Mouse (Mus musculus) cerebellum, adult (tissue): ENCODE results near the gene Eif4g3.
"Not testable (repeated sequence)": the region's sequence is repeated elsewhere in the genome, so short reads cannot be mapped to it uniquely, and the experiment has no call there.

Source experiments
- ATAC-seq: cut with Nextera tagmentation; 2 replicates; pipeline ENCODE4 v1.9.2; 2017; ENCODE audit warnings: mild to moderate bottlenecking, moderate library complexity, mixed read lengths; ENCODE audit not compliant: insufficient number of reproducible peaks, low FRiP score, low TSS enrichment

Gene Eif4g3

DNA sequence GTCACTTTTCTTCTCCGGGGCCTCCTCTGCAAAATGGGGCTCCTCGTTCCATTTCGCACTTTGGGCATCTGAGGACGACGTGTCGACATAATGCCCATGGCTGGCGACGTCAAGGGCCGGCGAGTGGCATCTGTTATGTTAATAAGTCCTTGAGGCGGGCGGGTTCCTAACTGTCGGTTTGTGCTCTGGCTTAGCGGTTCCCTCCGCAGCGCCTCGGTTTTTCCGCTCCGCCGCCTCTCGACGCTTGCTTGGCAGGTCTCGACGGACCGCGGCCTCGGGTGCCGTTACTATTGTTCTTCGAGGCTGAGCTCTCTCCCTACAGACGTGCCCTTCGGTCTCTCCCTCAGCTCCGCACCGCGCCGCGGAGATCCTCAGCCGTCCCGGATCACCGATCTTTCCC is at the start of gene Eif4g3:
Gene Eif4g3, plus strand, starts transcription at position 133 of the 400 bp plus-strand sequence.
- ATAC-seq, result no peak

DNA sequence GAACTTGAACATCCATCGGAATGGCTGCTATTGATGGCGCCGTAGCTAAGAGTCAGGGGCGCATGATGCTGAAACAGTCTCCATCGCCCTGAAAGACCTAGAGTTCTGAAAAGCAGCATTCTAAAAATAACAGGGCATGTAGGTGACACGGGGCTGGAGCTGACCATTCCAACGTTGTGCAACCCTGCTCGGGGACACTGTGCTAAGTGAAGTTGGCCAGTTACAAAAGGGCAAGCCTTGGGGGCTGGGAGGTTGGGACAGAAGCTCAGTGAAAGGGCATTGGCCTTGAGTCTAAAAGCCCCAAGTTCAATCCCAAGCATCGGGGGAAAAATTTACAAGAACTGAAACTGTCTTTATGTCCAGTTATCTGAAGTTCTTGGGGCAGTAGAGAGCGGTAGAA is 49.3 kb upstream of the Eif4g3 start:
- ATAC-seq, result no peak

DNA sequence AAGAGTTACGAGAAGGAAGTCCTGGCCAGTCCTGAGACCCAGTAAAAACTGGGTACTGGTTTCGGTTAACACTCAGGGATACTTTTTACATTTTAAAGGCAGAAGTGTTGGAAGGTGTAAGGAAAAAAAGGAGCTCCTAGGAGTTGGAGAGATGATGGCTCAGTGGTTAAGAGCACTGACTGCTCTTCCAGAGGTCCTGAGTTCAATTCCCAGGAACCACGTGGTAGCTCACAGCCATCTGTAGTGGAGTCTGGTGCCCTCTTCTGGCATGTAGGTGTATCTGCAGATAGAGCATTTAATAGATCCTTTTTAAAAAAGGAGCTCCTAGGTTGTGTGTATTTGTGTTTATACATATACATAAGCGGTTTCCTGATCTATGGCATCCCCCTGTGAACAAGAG is 47.4 kb upstream of the Eif4g3 start:
- ATAC-seq, result no peak

DNA sequence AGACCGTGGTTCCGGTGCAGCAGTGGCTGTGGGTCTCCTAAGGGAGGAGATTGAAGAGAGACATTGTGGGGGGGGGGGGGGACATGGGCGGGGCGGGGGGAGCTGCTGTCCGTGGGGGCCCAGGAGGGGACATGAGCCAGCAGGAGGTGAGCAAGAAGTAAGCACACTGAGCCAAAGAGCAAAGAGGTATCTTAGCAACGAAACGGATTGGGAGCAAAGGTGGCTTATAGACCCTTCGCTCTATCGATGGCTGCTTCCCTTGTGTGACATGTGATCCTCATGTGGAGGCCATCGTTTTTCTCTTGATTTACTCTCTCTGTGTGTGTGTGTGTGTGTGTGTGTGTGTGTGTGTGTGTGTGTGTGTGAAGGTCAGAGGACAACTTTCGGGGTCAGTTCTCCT is 46.4 kb upstream of the Eif4g3 start:
- no peak for ATAC-seq

DNA sequence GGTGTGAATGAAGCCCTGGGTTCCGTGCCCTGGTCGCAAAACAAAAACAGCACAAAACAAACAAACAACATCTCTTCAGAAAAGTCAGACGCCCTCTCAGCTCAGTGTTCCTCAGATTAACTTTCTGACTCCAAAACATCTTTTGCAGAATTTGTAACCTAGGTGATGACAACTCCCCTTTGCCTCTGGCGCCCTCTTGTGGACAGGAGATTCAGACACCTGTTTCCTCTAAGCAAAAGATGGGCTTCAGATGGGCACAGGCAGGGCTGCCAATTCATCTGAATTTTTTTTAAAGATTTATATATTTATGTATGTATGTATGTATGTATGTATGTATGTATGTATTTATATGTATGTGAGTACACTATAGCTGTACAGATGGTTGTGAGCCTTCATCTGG is 40.0 kb upstream of the Eif4g3 start:
- no peak for ATAC-seq

DNA sequence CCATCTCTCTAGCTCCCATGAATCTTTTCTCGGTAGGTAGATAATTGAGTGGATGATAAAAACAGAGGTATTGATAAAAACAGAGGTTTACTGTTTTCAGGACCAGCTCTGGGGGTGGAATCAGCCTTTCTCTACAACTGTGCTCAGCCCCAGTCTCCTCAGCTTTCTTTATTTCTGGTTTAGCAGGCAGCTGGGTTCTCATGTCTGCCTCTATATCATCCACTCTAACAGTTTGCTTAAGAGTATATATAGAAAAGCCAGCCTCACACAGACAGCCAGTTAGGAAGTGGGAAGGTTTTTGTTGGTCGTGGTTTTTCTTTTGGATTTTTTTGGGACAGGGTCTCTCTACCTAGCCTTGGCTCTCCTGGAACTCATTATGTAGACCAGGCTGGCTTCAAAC is 38.6 kb upstream of the Eif4g3 start:
- no peak for ATAC-seq

DNA sequence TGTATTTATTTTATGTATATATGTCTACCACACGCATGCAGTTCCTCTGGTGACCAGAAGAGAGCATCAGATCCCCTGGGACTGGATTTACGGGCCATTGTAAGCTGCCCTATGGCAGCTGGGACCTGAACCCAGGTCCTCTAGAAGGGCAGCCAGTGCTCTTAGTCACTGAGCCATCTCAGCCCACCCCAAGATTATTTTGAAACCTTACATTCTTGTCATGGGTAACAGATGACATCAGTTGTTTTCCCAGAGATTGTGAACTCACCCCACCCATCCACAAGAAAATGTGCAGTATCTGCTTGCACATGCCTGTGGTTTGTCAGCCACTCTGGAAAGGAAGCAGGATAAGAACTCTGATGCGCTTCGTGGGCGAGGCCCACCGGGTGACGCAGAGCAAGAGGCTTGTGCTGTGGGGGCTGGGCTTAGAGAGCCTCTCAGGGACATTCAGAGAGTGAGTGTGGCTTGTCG is 37.9 kb upstream of the Eif4g3 start:
- no peak for ATAC-seq

DNA sequence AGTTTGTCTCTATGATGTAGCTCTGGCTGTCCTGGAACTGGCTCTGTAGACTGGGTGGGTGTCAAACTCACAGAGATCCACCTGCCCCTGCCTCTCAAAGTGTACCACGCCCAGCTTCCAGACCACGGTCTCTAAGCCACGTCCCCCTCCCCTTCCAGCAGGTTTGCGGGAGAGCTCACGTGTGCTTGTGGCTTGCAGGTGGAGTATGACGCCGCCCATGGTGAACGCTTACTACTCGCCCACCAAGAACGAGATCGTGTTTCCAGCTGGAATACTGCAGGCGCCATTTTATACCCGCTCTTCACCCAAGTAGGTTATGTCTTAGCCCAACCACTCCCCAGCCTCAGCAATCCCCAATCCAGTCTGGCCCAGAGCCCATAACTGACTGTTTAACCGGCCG is 36.6 kb upstream of the Eif4g3 start:
- ATAC-seq, result no peak

DNA sequence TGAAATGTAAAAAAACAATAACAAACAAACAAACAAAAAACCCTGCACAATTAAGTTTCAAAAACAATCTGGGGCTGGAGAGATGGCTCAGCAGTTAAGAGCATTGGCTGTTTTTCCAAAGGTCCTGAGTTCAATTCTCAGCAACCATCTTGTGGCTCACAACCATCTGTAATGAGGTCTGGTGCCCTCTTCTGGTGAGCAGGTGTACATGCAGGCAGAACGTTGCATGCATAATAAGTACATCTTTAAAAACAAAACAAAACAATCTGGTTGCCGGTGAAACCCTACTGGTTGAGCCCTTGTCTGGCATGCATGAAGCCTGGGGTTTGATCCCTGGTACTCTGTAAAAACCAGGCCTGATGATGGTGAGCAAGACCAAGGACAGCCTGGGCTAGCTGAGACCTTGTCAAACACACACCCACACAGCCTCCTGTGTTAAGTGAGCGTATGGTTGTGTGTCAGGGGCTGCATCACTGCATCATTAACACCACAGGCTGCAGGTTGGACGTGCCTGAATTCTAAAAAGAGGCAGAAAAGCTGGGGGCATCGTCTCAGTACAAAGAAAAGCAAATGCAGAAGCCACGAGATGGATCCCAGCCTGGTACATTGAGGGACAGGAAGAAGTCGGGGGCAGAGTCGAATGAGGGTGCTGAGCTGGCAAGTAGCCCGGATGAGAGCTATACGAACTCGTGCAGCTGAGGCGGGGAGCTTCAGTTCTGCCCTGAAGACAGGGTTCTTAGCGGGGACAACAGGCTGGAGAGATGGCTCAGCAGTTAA is 32.7 kb upstream of the Eif4g3 start:
- no peak for ATAC-seq

DNA sequence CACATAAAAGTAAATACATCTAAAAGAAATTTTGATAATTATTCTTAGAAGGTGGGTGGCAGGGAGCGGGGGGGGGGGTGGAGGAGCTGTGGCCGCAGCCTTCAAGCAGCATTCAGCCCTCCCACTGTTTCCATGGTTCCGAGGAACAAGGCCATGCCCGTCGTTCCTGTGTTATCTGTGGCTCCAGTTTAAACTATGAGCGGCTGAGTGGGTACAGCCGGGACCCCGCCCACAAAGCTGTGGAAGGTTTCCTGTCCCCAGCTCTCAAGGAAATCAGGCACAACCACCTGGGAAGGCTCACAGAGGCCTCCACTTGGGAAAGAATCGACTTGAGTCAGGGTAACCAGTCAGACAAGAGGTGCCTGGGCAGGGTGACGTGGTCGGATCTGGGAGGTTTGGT is 32.1 kb upstream of the Eif4g3 start:
- no peak for ATAC-seq

DNA sequence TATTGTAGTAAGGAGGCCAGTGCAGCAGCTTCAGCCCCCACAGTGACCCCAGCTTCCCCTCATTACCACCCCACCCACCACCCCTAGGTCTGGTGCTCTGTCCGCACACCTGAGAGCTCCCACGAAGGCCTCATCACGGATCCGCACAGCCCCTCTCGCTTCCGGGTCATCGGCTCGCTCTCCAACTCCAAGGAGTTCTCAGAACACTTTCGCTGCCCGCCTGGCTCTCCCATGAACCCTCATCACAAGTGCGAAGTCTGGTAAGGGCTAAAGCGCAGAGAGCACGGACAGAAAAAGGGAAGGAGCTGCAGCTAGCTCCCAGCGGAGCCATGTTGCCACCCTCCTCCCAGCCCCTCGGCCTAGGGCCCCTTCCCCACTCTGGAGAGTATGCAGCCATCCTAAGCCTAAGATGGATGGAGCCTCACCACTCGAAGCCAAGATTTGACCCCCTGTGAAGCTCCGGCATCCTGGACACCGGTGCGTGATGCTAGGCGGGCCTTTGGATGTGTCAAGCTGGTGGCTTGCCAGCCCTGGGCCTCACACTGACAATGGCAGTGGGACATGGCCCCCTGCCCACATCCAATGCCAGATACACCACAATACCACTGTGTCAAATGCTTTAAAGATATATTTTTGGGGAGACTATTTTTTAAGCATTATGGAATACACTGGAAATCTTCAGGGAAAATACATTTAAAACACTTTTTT is 30.0 kb upstream of the Eif4g3 start:
- ATAC-seq, result no peak

DNA sequence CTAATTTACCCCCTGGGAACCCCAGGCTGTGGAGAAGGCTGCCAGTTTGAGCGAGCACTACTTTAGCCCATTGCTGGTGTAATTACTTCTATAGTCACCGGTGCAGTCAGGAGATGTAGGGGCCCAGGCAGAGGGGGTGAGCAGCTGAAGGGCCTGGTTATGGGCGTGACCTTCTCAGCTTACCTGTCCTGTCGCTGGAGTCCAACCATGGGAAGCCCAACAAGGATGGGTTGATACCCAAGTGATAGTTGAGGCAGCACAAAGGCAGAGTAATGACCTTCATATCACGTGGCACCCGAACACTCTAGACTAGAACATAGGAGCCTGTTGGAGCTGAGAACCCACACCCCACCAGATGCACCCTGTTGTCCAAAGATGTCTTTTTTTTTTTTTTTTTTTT is 29.4 kb upstream of the Eif4g3 start:
- no peak for ATAC-seq

DNA sequence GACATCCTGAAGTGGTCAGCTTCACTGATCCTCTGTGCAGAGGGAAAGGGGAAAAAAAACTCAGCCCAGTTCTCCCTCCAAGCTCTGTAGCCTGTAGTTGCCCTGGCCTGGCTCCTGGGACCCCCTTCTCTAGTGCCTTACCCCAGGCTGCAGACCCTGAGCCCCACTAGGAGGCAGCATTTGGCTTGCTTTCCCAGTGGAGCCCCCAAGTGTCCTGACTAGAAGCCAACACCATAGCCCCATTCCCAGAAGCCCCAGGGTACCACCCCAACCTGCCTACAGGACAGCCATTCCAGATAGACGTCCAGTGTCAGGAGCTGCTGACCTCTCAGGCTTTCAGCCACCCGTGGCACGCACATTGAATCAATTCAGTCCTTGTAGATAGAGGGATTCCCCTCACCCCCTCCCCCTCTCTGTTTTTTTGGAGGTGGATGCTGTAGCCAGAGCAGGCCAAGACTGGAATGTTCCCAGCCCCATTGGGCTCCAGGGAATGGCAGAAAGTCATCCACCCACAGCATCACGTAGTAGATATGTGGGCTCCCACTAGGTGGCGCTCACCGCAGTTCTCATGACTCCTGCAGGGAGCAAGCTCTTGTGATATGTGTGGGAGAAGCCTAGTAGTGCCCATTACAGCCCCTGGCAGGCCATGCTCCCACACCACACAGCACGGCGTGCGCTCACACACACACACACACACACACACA is 28.8 kb upstream of the Eif4g3 start:
- ATAC-seq, result peak; percentile 66; the same call in 1 of the 2 replicates

DNA sequence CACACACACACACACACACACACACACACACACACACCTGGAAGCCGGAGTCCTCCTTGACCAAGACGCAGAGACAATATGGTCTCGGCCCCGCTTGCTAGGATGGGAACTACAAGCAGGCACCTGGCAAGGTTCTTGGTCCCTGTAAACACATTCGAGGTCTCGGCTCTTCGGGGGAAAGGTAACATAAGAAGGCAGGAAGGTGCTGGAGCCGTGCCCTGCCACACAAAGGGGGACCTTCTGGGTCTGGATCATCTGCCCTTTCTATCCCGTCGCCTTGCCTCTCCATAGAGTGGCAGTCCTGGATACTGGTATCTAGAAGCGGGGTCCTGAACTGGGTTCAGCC is 28.3 kb upstream of the Eif4g3 start:
- no peak for ATAC-seq

DNA sequence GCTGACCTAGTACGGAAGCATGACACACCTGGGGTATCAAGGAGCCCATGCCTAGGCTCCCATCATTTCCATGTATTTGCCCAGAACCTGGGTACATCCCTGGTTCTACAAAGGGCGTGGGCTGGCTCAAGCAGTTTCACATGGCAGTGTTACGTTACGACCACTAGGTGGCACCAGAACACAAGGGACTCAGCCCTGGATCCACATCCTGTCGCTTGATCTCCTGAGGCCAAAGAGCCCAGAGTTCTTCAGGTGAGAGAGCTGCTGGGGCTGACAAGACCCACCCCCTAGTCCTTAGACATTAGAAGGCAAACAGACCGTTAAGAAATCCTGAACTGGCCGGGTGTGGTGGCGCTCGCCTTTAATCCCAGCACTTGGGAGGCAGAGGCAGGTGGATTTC is 24.6 kb upstream of the Eif4g3 start:
- ATAC-seq, result peak; percentile 60; the same call in 1 of the 2 replicates

DNA sequence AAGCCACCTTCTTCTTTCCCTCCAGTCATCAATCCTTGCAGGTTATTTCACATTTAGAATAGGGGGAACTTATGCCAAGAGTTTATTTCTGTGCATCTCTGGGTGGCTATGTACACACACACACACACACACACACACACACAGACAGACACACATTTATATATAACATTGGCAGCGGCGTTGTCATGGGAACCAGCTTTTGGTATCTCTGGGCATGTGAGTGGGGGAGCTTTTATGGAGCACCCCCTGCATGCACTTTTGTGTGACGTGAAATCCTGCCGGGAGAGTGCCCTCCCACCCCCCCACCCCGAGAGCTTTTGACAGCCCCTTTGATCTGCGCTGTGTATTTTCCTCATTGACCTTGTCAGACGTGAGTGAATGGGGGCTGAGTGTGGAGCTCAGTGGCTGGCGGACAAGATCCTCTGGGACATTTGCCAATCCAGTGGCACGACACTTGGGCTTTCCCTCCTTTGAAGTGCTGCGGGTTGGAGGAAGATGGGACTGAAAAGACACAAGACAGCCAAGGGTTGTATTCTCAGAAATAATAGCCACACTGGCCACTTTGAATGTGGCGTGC is 22.1 kb upstream of the Eif4g3 start:
- not testable (repeated sequence) for ATAC-seq

DNA sequence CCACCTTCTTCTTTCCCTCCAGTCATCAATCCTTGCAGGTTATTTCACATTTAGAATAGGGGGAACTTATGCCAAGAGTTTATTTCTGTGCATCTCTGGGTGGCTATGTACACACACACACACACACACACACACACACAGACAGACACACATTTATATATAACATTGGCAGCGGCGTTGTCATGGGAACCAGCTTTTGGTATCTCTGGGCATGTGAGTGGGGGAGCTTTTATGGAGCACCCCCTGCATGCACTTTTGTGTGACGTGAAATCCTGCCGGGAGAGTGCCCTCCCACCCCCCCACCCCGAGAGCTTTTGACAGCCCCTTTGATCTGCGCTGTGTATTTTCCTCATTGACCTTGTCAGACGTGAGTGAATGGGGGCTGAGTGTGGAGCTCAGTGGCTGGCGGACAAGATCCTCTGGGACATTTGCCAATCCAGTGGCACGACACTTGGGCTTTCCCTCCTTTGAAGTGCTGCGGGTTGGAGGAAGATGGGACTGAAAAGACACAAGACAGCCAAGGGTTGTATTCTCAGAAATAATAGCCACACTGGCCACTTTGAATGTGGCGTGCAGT is 17.9 kb upstream of the Eif4g3 start:
- not testable (repeated sequence) for ATAC-seq

DNA sequence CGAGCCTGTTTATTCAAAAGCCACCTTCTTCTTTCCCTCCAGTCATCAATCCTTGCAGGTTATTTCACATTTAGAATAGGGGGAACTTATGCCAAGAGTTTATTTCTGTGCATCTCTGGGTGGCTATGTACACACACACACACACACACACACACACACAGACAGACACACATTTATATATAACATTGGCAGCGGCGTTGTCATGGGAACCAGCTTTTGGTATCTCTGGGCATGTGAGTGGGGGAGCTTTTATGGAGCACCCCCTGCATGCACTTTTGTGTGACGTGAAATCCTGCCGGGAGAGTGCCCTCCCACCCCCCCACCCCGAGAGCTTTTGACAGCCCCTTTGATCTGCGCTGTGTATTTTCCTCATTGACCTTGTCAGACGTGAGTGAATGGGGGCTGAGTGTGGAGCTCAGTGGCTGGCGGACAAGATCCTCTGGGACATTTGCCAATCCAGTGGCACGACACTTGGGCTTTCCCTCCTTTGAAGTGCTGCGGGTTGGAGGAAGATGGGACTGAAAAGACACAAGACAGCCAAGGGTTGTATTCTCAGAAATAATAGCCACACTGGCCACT is 13.7 kb upstream of the Eif4g3 start:
- not testable (repeated sequence) for ATAC-seq

DNA sequence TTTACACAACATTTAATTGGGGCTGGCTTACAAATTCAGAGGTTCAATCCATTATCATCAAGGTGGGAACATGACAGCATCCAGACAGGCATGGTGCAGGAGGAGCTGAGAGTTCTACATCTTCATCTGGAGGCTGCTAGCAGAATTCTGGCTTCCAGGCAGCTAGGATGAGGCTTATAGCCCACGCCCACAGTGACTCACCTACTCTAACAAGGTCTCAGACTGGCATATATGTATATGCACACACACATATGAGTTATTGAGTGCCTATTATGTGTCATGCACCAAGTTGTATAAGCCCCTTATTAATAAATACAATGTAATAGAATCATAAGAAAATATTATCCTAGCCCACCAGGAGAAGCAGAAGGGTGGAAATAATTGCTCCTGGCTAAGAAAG is 10.0 kb upstream of the Eif4g3 start:
- no peak for ATAC-seq

DNA sequence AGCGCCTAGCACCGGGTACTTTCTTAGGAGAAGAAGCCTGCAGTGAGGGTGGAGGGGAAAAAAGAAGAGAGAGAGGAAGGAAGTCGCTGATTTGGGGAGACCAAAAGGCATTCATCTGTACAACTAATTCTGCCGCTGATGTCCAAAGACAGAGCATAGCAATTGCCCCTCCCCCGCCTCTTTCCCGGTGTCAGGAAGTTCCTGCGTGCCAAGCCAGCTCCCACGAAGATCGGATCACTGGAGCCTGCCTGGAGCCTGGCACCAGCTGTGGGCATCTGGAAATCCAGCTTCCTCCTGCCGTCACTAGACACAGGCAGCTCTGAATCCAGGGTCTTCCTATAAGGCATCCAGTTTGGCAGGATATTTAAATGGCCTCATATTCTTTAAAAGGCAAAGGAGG is 8.6 kb upstream of the Eif4g3 start:
- no peak for ATAC-seq
